In genomic region chr12:99923131-99923606, GRCm38 (mm10) we compare ENCODE assay signal across 10 mouse cellular contexts. TPM values are rescaled to one million over a fixed set of nuclear protein-coding genes. Genes with fewer than 3 reads are reported as not detected.
DNase-seq lines count a peak whose midpoint lies in the region; ATAC-seq lines count a peak whose summit lies in the region.
"Had no signal": no experiment of that assay in that cellular context is flagged by ENCODE, and none has a peak within 500 bp of the region (broad histone marks: within the 10 kb centered on the region; RNA-seq: fewer than 3 reads in every experiment).

No protein-coding gene starts in this region.

- WGBS in neural tube, embryonic 11.5 days = 43% methylated on average over 5 of the region's 5 CpGs
- 36% methylated on average over 5 of the region's 5 CpGs for WGBS in embryonic facial prominence, embryonic 14.5 days

- no peaks in the 10 kb centered on the region for H3K27me3 ChIP-seq in neural tube, embryonic 11.5 days (ENCODE audit: control insufficient read depth, insufficient read depth, low read length)
- H3K27me3 ChIP-seq in embryonic facial prominence, embryonic 14.5 days (replicated peaks; ENCODE audit: control insufficient read depth, insufficient read depth, low read length) = no peaks in the 10 kb centered on the region
- H3K27me3 ChIP-seq: CH12.LX; heart, embryonic 15.5 days had no signal

- H3K4me2 ChIP-seq in neural tube, embryonic 11.5 days (ENCODE audit: low read depth) = no peak overlapping the region
- no peak overlapping the region for H3K4me2 ChIP-seq in embryonic facial prominence, embryonic 14.5 days (ENCODE audit: low read depth, low read length)
- H3K4me2 ChIP-seq: heart, embryonic 15.5 days had no signal

- H3K9ac ChIP-seq in neural tube, embryonic 11.5 days (ENCODE audit: low read length) = no peak overlapping the region
- no peak overlapping the region for H3K9ac ChIP-seq in embryonic facial prominence, embryonic 14.5 days (ENCODE audit: low read depth, low read length)
- H3K9ac ChIP-seq: heart, embryonic 15.5 days had no signal

- peaks cover 9% of the 10 kb centered on the region; the same call in 1 of the 2 replicates for H3K4me1 ChIP-seq in neural tube, embryonic 11.5 days (ENCODE audit: control insufficient read depth, insufficient read depth, low read length)
- H3K4me1 ChIP-seq in embryonic facial prominence, embryonic 14.5 days (ENCODE audit: control insufficient read depth, insufficient read depth, low read length) = no peaks in the 10 kb centered on the region

- H3K36me3 ChIP-seq in neural tube, embryonic 11.5 days (ENCODE audit: control insufficient read depth, insufficient read depth, low read length) = no peaks in the 10 kb centered on the region; the same call in 1 of the 2 replicates
- H3K36me3 ChIP-seq in embryonic facial prominence, embryonic 14.5 days (ENCODE audit: control insufficient read depth, insufficient read depth, low read length) = peaks cover 25% of the 10 kb centered on the region

- peak; percentile 42 for DNase-seq in neural tube, embryonic 11.5 days (ENCODE audit: low spot score)
- DNase-seq in neural tube, embryonic 10.5 days (ENCODE audit: extremely low spot score, low spot score) = no peak
- DNase-seq in embryonic facial prominence, embryonic 14.5 days (ENCODE audit: low spot score) = peak; percentile 15
- peak; percentile 57 for DNase-seq in layer of hippocampus, adult 9-11 months
- peak; percentile 45 for DNase-seq in retina, postnatal 1 day
- no peak for DNase-seq in adrenal gland, postnatal 4 days (ENCODE audit: low spot score in 2 of 2)
- DNase-seq in c-Kit-positive CD71-positive TER-119-positive erythroid progenitor cells, embryonic 14.5 days (ENCODE audit: low spot score) = no peak

- peak overlapping the region; percentile 62; the same call in 1 of the 2 replicates for H3K27ac ChIP-seq in neural tube, embryonic 11.5 days (ENCODE audit: low read depth, low read length)
- H3K27ac ChIP-seq in embryonic facial prominence, embryonic 14.5 days (replicated peaks; ENCODE audit: low read depth, low read length) = no peak overlapping the region
- H3K27ac ChIP-seq: heart, embryonic 15.5 days had no signal

- H3K4me3 ChIP-seq in neural tube, embryonic 11.5 days (ENCODE audit: low read depth, low read length) = no peak overlapping the region
- H3K4me3 ChIP-seq in embryonic facial prominence, embryonic 14.5 days (ENCODE audit: low read depth, low read length) = no peak overlapping the region
- H3K4me3 ChIP-seq: heart, embryonic 15.5 days had no signal

- ATAC-seq in neural tube, embryonic 11.5 days (ENCODE audit: insufficient read depth, low FRiP score, low TSS enrichment) = no peak
- peak; percentile 18; the same call in 1 of the 2 replicates for ATAC-seq in embryonic facial prominence, embryonic 14.5 days (ENCODE audit: low read depth)
- no peak for ATAC-seq in granulocyte monocyte progenitor cell, adult 5-6 weeks (replicated peaks; ENCODE audit: poor library complexity, severe bottlenecking)

- H3K9me3 ChIP-seq in neural tube, embryonic 11.5 days (ENCODE audit: control insufficient read depth, low read length) = no peaks in the 10 kb centered on the region
- H3K9me3 ChIP-seq in embryonic facial prominence, embryonic 14.5 days (ENCODE audit: control insufficient read depth, low read length) = no peaks in the 10 kb centered on the region
- H3K9me3 ChIP-seq: heart, embryonic 15.5 days had no signal

RNA-seq across cellular contexts. Expression of gene Tdp1, which starts 38.9 kb away (rescaled TPM):
- 76.2 and 77.3 TPM in 2 replicates for polyA plus RNA-seq in neural tube, embryonic 11.5 days (2014; fragmentation: Nextera tagmentation; extraction: Ambion mirVana)
- 46.5 and 52.9 TPM in 2 replicates for polyA plus RNA-seq in embryonic facial prominence, embryonic 14.5 days (2014; fragmentation: Nextera tagmentation; extraction: Ambion mirVana)
- total RNA-seq in adrenal gland, postnatal 4 days (2021) = 10 to 100 TPM; 20.1 to 24.8 TPM
- total RNA-seq in granulocyte monocyte progenitor cell, adult 5-6 weeks (2014; fragmentation: Nextera tagmentation) = 38.1 and 41.9 TPM in 2 replicates
- total RNA-seq in granulocyte monocyte progenitor cell, adult 5-6 weeks (2017) = 19.0 and 22.6 TPM in 2 replicates

RNA-seq across cellular contexts. Expression of gene Efcab11, which starts 38.9 kb away (rescaled TPM):
- polyA plus RNA-seq in neural tube, embryonic 11.5 days (2014; fragmentation: Nextera tagmentation; extraction: Ambion mirVana) = 17.1 and 18.6 TPM in 2 replicates
- 10.5 and 12.3 TPM in 2 replicates for polyA plus RNA-seq in embryonic facial prominence, embryonic 14.5 days (2014; fragmentation: Nextera tagmentation; extraction: Ambion mirVana)
- total RNA-seq in adrenal gland, postnatal 4 days (2021) = 1 to 10 TPM; 2.3 to 2.7 TPM
- 3.5 and 5.3 TPM in 2 replicates for total RNA-seq in granulocyte monocyte progenitor cell, adult 5-6 weeks (2014; fragmentation: Nextera tagmentation)
- 5.9 and 9.3 TPM in 2 replicates for total RNA-seq in granulocyte monocyte progenitor cell, adult 5-6 weeks (2017)

RNA-seq across cellular contexts. Expression of gene Kcnk13, which starts 41.1 kb away (rescaled TPM):
- 0.66 and 1.2 TPM in 2 replicates for polyA plus RNA-seq in neural tube, embryonic 11.5 days (2014; fragmentation: Nextera tagmentation; extraction: Ambion mirVana)
- polyA plus RNA-seq in embryonic facial prominence, embryonic 14.5 days (2014; fragmentation: Nextera tagmentation; extraction: Ambion mirVana) = 3.4 and 4.6 TPM in 2 replicates
- 1 to 10 TPM; 1.6 to 1.8 TPM for total RNA-seq in adrenal gland, postnatal 4 days (2021)
- total RNA-seq in granulocyte monocyte progenitor cell, adult 5-6 weeks (2014; fragmentation: Nextera tagmentation) = 1.2 TPM in 2 replicates
- 0.15 and 0.65 TPM in 2 replicates for total RNA-seq in granulocyte monocyte progenitor cell, adult 5-6 weeks (2017)

Comparison
In these comparisons a context has a peak if more than half of its experiments do, and no peak if none do; other contexts are left out.
1. DNase-seq: peak in neural tube, embryonic 11.5 days (single experiment), embryonic facial prominence, embryonic 14.5 days (single experiment), layer of hippocampus, adult 9-11 months (single experiment) and retina, postnatal 1 day (single experiment); none in neural tube, embryonic 10.5 days (single experiment), adrenal gland, postnatal 4 days (0 of 2) and c-Kit-positive CD71-positive TER-119-positive erythroid progenitor cells, embryonic 14.5 days (single experiment).